Mouse (Mus musculus) bone marrow macrophage, adult 2 months (primary cell): ENCODE results near the gene Gadd45a.

ENCODE experiments used
- CTCF ChIP-seq: IDR thresholded peaks from 2 replicates; pipeline ENCODE4 v1.5.1; 2012; ENCODE audit warnings: low read depth, mild to moderate bottlenecking, low read length, moderate library complexity
- POLR2A ChIP-seq: IDR thresholded peaks from 2 replicates; pipeline ENCODE4 v1.6.1; 2012; ENCODE audit warnings: mild to moderate bottlenecking, low read depth, low read length, borderline replicate concordance

GRCm38 (mm10) chr6:67046937-67047336 lies 9.7 kb upstream of the Gadd45a start:
- no peak for TF ChIP-seq CTCF
- TF ChIP-seq POLR2A = no peak
